Mouse (Mus musculus) gastrocnemius, adult 18-20 months (tissue): ENCODE results near the gene Tgds. TPM values are rescaled to one million over a fixed set of nuclear protein-coding genes. Genes with fewer than 3 reads are reported as not detected.
"Not testable (repeated sequence)": the region's sequence is repeated elsewhere in the genome, so short reads cannot be mapped to it uniquely, and the experiment has no call there.

Experiments
- DNase-seq: peaks from one replicate; pipeline ENCODE4 v3.0.0; 2021; ENCODE audit warnings: low spot score
- long read RNA-seq, 2 experiments: library from polyadenylated mRNA; stranded (forward); transcript quantifications; one replicate each; pipeline ENCODE4 v2.0.0; 2021
- total RNA-seq, 2 experiments: library from RNA; stranded (reverse); gene quantifications; 2 replicates each; pipeline ENCODE4 v1.2.3; 2021

Gene Tgds
- 1 to 10 TPM; 6.0 to 6.2 TPM for total RNA-seq
- long read RNA-seq, experiment 1, partial matches to known transcripts, result 0 of 10 reads
- long read RNA-seq, experiment 1, other reads (novel, unspliced or antisense), result 4 of 10 reads
- long read RNA-seq, experiment 2, transcript Tgds-201 (12 exons, 1,682 nt), result major isoform, 6 of 15 reads
- long read RNA-seq, experiment 2, partial matches to known transcripts, result 0 of 15 reads
- long read RNA-seq, experiment 2, other reads (novel, unspliced or antisense), result 7 of 15 reads

DNA sequence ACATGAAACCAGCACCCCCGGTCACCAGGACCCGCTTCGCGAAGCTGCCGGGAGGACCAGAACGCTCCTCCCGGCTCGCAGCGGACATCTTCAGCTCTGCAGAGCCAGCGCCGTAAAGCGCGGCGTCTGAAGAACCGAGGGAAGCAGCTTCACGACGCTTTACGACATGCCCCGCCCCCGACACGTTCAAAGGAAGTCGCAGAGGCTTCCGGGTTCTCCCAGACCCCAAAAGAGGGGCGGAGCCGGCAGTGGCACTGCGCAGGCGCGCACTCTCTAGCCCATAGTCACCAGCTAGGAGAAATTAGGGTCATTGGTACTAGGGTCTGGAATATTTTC is at the start of gene Tgds:
Tgds (minus strand) TSS at position 114 of the 336 bp plus-strand sequence.
- DNase-seq, result peak; percentile 99

DNA sequence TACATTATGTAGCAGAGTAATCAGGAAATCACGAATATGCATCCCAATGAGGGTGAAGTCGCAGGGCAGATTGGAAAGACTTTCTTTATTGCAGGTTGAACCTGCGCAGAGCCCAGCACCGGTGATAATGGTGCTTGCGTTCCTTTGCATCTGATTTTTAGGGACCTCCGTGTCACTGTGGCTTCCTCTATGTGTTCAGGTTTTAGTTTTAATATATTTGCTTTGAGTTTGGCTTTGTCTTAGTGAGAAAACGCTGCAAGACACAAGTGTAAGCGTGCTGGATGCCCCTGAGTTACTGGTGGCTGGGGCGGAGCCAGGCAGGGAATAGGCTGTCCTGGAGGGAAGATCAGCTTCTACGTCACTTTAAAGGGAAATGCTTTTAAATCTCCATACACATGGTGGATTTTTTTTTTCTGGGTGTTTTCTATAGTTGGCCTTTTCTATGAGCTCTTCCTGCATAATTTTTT is 48.2 kb upstream of the Tgds start:
- peak; percentile 30 for DNase-seq

DNA sequence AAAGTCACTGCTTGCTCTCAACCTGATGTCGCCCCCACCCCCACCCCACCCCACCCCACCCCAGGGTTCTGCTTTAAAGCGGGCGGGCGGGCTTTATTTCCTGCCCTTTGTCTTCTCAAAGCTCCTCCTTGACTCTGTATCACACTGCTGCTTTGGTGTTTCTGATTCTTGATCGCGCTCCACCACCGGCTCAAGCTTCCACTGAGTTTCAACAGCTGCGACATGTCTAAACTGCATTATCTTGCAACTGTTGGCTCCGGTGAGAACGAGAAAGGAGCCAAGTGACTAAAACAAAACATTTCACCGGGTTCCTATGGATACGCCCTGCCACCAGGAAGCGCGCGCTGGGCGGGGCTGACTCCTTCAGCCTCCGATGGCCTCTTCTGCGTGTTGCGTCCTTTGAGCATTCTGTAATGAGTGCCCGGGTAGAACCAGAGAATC is 47.6 kb upstream of the Tgds start:
- peak; percentile 34 for DNase-seq

DNA sequence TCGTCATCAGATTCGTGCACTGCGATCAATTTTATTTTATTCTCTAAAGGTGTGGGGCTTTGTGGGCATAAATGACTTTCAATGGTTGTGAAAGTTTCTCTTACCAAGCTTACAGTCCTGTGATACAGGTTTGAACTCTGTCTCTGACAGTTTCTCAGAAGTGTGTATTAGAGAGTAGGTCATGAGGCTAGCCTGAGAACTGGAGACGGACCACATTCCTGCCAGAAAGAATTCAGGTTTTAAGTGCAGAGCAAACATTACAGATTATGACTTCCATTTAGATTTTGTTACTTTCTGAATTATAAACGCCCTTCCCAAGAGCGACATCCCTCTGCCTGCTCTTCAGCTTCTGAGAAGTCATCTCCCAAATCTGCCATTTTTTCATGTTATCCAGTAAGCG is 47.1 kb upstream of the Tgds start:
- DNase-seq, result no peak

DNA sequence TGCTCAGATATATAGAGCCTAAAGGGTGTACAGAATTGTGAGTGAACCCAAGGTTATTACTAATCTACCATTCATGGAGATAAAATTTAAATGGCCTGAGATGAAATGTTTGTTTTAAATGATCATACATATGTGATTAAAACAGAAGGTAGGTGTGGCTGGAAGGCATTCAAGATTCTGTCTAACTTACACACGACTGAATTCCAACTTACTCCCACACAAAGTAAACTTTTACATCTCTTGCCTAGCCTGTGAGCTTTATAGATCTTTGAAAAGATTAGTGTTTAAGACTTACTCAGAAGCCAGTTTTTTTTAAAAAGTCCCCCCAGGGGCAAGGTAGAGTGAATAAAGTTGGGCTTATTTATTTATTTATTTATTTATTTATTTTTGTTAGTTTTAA is 46.7 kb upstream of the Tgds start:
- no peak for DNase-seq

DNA sequence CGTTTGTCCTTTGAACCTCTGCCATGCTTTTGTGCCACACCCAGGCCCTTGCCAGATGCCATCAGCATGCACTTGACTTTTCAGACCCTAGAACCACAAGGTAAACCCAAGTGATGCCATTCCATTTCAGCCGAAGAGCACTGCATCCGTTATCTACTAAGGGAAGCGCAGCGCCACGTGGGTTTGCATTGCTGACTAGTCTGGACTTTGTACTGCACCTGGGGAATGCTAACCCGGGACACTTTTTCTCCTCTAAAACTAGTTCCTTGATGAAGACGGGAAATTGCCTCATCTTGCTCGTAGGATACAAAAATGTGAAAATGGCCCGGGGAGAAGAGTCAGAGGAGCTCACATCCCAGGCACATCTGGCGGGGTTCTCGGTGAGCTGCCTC is 43.1 kb upstream of the Tgds start:
- DNase-seq, result no peak

DNA sequence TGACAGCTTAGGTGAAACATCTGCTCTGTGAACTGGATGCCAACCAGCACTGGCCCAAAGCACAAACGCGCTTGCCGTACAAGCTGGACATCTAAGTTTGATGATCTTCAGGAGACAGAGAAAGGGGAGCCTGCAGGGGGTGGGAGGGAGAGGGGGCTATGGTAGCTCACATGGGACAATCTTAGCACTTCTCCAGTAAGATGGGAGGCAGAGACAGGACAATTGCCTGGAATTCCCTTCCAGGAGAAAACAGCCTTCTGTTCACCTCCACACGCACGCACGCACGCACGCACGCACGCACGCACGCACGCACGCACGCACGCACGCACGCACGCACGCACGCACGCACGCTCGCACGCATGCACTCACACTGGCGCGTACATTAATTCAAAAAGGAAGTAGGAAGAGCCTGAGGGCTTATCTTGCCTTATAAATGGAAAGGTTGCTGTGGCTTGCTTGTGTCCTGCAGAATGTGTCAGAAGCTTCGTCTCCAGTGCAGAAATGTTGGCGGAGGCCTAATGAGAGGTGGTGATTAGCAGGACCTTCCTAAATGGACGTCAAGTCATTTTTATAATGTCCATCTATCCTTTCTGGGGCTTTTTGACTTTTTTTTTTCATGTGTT is 42.6 kb upstream of the Tgds start:
- no peak for DNase-seq

DNA sequence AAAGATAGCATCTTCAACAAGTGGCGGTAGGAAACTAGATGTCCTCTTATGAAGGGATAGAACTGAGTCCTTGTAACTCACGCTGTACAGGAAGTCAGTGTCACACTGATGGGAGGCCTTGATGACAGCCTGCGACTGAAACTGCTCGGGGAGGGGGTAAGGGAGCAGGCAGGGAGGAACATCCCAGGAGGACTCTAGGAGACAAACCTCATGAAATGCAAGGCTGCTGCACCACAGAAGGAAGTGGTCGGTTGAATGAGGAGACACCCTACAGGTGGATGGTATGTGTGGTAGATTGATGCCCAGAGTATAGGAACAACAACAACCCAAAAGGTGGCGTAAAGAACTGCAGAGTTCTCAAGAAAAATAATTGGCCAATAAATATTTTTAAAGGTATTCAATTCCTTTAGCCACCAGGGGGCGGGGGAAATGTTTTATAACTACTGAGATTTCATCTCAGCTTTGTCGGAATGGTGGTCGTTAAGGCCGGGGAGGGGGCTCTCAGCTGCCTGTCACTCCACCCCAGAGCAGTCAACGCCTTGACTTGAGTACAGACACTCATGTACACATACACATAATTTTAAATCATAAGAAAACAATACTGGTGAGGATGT is 41.1 kb upstream of the Tgds start:
- no peak for DNase-seq

DNA sequence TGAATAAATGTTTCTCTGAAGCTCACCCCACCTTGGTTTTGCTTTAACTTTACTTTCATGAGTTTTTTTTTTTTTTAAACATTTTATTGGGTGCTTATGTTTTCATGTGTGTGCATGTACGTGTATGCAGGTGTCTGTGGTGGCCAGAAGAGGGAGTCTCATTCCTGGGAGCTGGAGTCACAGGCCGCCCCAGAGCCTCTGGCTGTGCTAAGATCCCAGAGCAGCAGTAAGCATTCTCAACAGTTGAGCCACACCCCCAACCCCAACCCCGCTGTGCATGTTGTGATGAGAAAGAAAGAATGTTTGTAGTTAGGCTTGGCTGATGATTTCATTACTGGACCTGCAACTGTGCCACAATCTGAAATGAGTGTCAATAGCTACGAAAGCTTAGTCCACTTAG is 36.2 kb upstream of the Tgds start:
- no peak for DNase-seq

DNA sequence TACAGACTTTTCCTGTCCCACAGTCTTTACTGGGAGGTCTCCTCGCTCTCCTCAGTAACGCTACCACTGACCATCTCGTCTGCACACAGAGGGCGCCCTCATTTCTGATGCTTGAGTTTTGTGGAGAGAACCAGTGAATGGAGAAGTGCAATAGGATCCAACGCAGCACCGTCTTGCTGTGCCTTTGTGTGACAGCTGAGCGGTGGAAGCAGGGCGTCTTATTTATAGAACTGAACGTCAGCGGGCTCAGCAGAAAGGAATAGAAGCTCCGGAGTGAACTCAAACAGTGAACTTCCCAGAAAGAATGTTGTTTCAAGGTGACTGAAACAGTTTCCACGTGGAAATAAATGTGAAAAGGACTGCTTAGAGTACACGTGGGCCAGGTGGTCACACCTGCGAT is 30.1 kb upstream of the Tgds start:
- DNase-seq, result peak; percentile 43

DNA sequence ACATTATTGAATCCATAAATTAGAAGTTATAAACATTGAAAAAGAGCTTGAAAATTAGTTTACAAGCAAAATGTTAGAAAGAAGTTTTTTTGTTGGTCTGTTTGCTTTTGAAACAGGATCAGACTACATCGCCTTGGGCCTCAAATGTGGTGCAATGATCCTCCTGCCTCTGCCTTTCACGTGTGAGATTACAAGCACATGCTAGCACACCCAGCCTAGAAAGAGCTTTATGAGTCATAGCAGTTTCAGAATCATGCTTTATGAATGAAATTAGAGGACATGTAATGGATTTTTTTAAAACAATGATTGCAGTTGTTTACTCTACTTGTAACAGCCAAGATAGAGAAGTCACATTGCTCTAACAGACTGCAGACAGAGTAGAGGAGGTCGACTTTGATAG is 29.2 kb upstream of the Tgds start:
- no peak for DNase-seq

DNA sequence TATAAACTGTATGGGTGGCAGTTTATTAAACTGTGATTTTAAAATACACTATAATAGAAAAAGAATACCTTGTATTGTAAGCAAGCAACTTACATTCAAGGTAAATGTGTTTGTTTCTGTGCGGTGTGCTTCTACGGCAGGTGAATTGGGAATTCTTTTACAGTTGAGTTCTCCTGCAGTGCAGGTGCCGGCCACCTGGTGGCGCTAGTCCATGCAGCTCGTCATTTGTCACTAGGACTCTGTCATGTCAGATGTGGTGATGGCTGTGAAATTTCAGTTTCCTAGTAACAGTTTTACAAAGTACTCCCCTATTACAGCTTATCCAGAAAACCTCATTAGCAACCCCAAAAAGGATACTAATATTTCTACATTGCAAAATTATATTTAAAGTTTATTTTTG is 24.6 kb upstream of the Tgds start:
- peak; percentile 47 for DNase-seq

DNA sequence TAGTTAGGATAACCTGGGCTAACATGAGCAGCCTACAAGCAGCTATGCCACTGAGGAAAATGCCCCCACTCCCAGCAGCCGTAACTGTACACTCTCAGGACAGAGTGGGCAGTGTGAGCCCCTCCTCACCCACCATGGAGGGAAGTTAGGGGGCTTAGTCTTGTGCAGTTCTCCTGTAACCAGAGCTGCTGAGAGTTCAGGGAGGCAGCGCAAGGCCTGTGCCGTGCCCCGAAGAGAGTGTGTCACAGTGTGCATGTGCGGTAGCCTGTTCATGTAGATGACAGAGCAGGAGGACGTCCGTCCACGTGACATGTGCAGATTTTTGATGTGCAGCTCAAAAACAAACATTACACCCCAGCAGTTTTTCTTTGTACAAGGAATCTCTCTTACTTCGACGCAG is 24.2 kb upstream of the Tgds start:
- DNase-seq, result no peak

DNA sequence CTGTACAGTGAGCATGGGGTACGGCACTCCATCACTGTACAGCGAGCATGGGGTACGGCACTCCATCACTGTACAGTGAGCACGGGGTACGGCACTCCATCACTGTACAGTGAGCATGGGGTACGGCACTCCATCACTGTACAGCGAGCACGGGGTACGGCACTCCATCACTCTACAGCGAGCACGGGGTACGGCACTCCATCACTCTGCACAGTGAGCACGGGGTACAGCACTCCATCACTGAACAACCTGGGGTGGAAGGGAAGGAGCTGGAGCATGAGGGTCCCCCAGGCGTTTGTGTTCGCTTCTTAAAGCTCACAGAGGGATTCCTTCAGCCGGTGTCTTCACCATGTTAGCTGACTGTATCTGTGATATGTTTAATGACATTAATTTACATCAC is 23.5 kb upstream of the Tgds start:
- not testable (repeated sequence) for DNase-seq

DNA sequence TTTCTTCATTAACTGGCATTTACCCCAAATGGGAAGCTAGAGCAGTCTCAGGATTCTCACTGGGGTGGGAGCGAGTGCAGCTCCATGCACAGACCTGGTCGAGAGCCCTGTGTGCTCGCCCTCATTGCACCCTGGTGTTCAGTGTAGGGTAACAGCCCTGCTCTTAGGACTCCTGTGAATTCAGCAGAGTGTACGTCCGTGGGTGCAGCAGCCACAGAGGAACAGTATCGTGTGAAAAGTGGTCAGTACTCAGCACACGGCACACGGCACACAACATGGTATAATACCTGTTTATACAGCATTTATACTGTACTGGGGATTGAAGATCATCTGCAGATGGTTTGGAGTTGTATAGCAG is 19.7 kb upstream of the Tgds start:
- DNase-seq, result no peak

DNA sequence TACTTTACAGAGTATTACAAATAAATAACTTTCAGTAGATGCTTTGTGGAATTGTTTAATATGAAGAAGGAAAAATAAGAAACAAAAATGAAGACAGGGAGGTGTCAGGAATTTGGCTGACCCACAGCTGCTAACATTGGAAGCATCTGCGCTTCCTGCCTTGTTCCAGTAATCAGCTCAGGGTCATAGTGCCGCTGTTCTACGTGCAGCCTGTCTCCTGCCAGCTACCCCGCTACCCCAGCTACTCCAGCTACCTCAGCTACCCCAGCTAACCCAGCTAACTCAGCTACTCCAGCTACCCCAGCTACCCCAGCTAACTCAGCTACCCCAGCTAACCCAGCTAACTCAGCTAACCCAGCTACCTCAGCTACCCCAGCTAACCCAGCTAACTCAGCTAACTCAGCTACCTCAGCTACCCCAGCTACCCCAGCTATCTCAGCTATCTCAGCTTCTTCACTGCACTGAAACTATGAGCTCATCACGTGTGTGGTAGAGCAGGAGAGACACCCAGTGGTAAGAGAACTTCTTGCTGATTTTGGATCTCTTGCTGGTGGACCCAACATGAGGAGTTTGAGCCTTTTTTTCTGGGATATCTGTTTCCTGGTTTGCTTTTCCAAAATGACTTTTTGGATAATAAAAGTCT is 19.2 kb upstream of the Tgds start:
- peak; percentile 45 for DNase-seq

DNA sequence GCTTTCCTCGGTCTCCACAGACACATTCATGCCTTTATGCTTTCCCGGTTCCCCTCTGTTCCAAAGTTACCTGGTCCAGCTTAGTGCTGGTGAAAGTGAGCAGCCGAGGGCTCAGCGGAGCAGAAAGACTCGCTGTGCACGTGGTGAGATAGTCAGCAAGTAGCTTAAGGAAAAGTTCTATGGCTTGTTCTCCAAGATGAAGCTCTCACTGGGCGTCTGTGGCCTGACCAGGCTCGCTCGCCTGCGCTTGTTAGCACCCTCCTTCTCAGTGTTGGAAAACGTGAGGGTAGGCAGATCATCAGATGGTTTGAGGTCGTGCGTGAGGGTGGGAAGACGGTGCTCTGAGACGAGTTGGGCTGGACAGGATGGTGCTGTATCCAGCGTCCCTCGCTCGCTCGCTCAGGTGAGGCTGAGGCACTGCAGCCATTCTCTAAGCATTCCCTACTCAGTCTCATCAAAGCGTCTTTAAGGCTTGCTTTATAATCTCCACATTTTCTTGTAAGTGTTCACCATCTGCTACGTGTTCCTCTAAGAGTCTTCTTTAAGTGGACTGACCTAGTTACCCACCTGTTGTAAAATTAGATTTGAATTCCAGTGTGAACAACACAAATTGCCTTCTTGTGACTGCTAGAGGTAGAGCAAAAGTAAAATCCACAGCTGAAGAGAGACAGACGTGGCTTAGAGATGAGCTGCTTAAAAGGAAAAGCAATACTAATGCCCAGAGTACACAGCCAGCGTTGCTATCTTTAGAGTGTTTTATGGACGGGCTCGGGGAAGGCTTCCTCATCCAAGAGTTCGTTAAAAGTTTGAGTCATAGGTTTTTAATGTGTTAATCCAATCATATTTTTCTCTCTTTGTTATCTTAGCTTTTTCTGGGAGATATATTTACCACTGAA is 18.3 kb upstream of the Tgds start:
- DNase-seq, result peak; percentile 18

DNA sequence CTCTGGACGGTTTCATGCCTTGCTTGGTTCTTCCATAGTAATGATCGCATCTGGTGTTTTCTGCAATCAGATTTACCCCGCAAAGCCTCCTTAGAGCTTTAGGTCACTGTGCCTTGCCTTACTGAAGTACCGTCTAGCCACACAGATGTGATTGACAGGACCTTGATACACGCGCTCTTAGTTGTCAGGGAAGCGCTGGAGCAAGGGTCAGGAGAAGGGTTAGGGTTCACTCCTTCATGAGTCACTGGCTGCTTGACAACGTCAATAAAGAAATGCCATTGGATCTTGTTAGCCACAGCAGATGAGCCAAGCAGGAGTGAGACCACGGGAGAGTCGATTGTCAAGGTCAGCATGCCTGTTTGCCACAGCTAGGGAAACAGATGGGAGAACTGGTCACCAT is 16.0 kb upstream of the Tgds start:
- DNase-seq, result no peak

DNA sequence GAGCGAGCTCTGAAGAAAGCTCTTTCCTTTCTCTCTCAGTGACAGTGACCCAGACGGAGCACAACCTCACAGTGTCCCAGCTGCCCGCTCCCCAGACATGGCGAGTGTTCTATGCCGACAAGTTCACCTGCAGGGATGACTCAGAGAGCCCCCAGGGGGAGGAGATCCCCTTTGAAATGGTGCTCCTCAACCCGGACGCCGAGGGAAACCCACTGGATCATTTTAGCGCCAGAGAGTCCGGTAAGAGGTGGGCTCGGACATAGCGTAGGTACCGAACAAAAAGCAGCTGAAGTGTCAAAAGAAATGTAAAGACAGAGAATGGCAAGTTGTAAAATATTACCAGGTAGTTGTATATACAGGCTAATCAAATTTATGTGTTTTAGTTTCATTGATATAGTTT is 15.5 kb upstream of the Tgds start:
- DNase-seq, result no peak

DNA sequence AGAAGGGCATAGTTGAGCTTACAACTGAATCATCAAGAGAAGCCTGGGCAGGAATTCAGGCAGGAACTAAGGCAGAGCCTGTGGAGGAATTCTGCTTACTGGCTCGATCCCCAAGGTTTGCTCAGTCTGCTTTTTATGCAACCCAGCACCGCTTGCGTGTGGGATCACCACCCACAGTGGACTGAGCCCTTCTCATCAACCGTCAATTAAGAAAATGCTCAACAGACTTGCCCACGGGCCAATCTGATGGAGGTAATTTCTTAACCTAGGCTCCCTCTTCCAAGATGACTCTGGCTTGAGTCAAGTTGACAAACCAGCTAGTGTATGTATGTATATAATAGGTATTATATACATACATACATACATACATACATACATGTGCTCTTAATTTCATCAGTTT is 9.7 kb upstream of the Tgds start:
- no peak for DNase-seq

DNA sequence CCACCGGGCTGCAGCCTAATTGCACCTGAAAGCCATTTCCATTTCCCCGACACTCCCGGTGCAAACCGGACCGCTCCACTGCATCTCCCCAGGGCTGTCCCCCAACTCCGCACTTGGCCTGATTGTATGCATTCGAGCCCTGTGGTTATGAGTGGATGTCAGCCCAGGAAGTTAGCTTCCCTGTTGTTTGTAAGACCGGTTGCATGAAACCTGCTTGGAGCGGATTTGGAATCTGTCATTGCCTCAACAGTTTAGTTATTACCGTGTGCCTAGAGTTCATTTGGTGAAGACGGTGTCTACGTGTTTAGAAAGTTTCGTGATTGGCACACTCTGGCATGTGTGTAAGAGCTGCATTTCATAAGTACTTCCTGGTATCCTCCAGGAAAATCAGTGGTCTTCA is 4.9 kb upstream of the Tgds start:
- DNase-seq, result no peak
